Mouse (Mus musculus): ENCODE measurements around the gene Mcpt2.

GRCm38 (mm10) chr14:56082016-56082415 is 40.2 kb downstream of the Mcpt2 start:
- no peak for TF ChIP-seq CTCF (conservative IDR thresholded peaks at IDR 0.05; ENCODE audit: low read length)
- TF ChIP-seq POU5F1 (IDR thresholded peaks at IDR 0.05; ENCODE audit: borderline replicate concordance, low read length): no peak
- TF ChIP-seq NANOG (IDR thresholded peaks at IDR 0.05; ENCODE audit: borderline replicate concordance, low read length): no peak
